ENCODE assay signal across 8 mouse cellular contexts in genomic region chrX:166344228-166345015, GRCm38 (mm10).
DNase-seq lines count a peak whose midpoint lies in the region; ATAC-seq lines count a peak whose summit lies in the region.

No protein-coding gene starts in this region.

- H3K4me2 ChIP-seq in embryonic facial prominence, embryonic 13.5 days = peak overlapping the region; percentile 41
- no peak overlapping the region for H3K4me2 ChIP-seq in intestine, embryonic 16.5 days (ENCODE audit: low read depth, low read length)
- H3K4me2 ChIP-seq in midbrain, embryonic 16.5 days (ENCODE audit: low read length) = peak overlapping the region; percentile 41

- no peak overlapping the region for H3K9ac ChIP-seq in embryonic facial prominence, embryonic 13.5 days
- H3K9ac ChIP-seq in intestine, embryonic 16.5 days (ENCODE audit: low read depth, low read length) = peak overlapping the region; percentile 14; the same call in 1 of the 2 replicates
- peak overlapping the region; percentile 66 for H3K9ac ChIP-seq in midbrain, embryonic 16.5 days (ENCODE audit: low read depth, low read length)

- peak; percentile 22 for DNase-seq in lung, postnatal 10 days
- DNase-seq in lung, postnatal 25 days (ENCODE audit: low spot score) = no peak
- no peak for DNase-seq in urinary bladder, adult 2 months (ENCODE audit: low spot score)
- no peak for DNase-seq in adipocyte (ENCODE audit: low spot score)
- DNase-seq in urinary bladder, postnatal 10 days (ENCODE audit: low spot score) = no peak

- peak overlapping the region; percentile 27; the same call in 1 of the 2 replicates for H3K4me3 ChIP-seq in embryonic facial prominence, embryonic 13.5 days
- H3K4me3 ChIP-seq in intestine, embryonic 16.5 days (ENCODE audit: low read length) = peak overlapping the region; percentile 27
- peak overlapping the region; percentile 43 for H3K4me3 ChIP-seq in midbrain, embryonic 16.5 days (ENCODE audit: low read depth, low read length)

- H3K27me3 ChIP-seq in embryonic facial prominence, embryonic 13.5 days = peaks cover 27% of the 10 kb centered on the region; the same call in 1 of the 2 replicates
- 0 out of 2 replicates have a peak, but pooled peaks cover 2% of the 10 kb centered on the region for H3K27me3 ChIP-seq in intestine, embryonic 16.5 days (replicated peaks; ENCODE audit: control insufficient read depth, insufficient read depth, low read length)
- H3K27me3 ChIP-seq in midbrain, embryonic 16.5 days (ENCODE audit: control insufficient read depth, insufficient read depth, low read depth, low read length) = no peaks in the 10 kb centered on the region; the same call in 1 of the 2 replicates

- H3K27ac ChIP-seq in embryonic facial prominence, embryonic 13.5 days = no peak overlapping the region
- H3K27ac ChIP-seq in intestine, embryonic 16.5 days (ENCODE audit: low read length) = no peak overlapping the region
- peak overlapping the region; percentile 90 for H3K27ac ChIP-seq in midbrain, embryonic 16.5 days (ENCODE audit: low read length)

- no peaks in the 10 kb centered on the region for H3K36me3 ChIP-seq in embryonic facial prominence, embryonic 13.5 days
- no peaks in the 10 kb centered on the region for H3K36me3 ChIP-seq in intestine, embryonic 16.5 days (ENCODE audit: control insufficient read depth, insufficient read depth, low read length)
- no peaks in the 10 kb centered on the region for H3K36me3 ChIP-seq in midbrain, embryonic 16.5 days (ENCODE audit: control insufficient read depth, insufficient read depth, low read length)

- no peaks in the 10 kb centered on the region for H3K9me3 ChIP-seq in embryonic facial prominence, embryonic 13.5 days
- no peaks in the 10 kb centered on the region for H3K9me3 ChIP-seq in intestine, embryonic 16.5 days (ENCODE audit: control insufficient read depth, low read length)
- H3K9me3 ChIP-seq in midbrain, embryonic 16.5 days (replicated peaks; ENCODE audit: control insufficient read depth, low read length, poor library complexity, severe bottlenecking) = no peaks in the 10 kb centered on the region

- no peak for ATAC-seq in embryonic facial prominence, embryonic 13.5 days (ENCODE audit: insufficient number of reproducible peaks, insufficient read depth, low FRiP score, low TSS enrichment, low read depth)
- no peak for ATAC-seq in intestine, embryonic 16.5 days
- peak; percentile 93 for ATAC-seq in midbrain, embryonic 16.5 days

- 36% methylated on average over 10 of the region's 10 CpGs for WGBS in embryonic facial prominence, embryonic 13.5 days
- 30% methylated on average over 10 of the region's 10 CpGs for WGBS in intestine, embryonic 16.5 days
- 10% methylated on average over 10 of the region's 10 CpGs for WGBS in midbrain, embryonic 16.5 days

- no peaks in the 10 kb centered on the region for H3K4me1 ChIP-seq in embryonic facial prominence, embryonic 13.5 days
- no peaks in the 10 kb centered on the region for H3K4me1 ChIP-seq in intestine, embryonic 16.5 days (ENCODE audit: control insufficient read depth, insufficient read depth, low read length)
- H3K4me1 ChIP-seq in midbrain, embryonic 16.5 days (ENCODE audit: control insufficient read depth, insufficient read depth, low read length) = peaks cover 8% of the 10 kb centered on the region; the same call in 1 of the 2 replicates
